Mouse (Mus musculus): Measurements from ENCODE around the gene Sptbn1.

Sptbn1 gene

DNA sequence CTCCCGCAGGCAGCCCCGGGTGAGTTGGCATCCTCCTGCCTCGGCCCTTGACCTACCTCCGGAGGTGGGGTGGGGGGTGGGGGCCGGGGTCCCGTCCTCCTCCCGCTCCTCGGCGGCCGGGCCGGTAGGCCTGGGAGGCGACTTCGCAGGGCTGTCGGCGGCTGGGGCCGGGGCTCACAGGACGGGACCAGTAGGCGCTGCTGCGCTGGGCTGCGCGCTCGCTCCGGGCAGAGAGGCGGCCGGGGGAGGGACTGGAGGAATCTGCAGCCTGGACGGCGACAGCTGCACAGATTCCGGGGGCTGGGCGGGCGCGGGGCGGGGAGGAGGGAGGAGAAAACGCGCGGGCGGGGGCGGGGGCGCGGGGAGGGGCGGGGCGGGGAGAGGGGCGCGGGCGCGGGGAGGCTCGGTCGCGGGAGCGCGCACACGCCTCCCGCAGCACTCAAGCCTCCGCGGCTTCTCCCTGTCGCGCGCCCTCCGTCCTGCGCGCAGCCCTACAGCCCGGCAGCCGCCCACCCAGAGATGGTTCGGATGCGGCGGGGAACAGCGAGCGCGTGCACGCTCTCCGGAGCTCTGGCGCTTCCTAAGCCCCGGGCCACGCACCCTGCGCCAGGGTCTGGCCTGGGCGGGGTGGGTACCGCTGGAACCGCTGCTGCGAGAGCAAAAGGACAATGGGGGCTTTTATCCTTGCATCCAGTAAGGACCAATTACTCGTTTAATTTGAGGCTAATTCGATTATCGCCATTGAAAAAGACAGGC lies at the start of gene Sptbn1:
TSS of gene Sptbn1 (minus strand) at position 284 of the 756 bp plus-strand sequence.
- no peak for DNase-seq (ENCODE audit: low read depth)

DNA sequence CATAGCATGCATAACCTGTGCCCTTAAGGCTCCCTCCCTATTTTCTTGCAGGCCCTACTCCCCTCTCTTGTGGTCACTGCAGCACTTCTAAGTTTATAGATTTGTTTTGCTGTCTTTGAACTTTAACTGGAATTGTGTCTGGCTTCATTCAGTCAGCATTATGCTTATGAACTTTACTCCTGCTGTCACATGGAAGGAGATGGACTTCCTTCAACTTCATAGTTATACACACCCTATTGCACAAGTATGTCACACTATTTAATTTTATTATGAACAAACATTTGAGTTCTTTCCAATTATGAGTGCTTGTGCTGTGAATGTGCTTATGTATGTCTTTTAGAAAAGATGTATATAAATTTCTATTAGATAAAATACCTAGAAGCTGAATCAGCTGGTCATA lies 26.3 kb upstream of the Sptbn1 start:
- DNase-seq (ENCODE audit: low read depth) = no peak

DNA sequence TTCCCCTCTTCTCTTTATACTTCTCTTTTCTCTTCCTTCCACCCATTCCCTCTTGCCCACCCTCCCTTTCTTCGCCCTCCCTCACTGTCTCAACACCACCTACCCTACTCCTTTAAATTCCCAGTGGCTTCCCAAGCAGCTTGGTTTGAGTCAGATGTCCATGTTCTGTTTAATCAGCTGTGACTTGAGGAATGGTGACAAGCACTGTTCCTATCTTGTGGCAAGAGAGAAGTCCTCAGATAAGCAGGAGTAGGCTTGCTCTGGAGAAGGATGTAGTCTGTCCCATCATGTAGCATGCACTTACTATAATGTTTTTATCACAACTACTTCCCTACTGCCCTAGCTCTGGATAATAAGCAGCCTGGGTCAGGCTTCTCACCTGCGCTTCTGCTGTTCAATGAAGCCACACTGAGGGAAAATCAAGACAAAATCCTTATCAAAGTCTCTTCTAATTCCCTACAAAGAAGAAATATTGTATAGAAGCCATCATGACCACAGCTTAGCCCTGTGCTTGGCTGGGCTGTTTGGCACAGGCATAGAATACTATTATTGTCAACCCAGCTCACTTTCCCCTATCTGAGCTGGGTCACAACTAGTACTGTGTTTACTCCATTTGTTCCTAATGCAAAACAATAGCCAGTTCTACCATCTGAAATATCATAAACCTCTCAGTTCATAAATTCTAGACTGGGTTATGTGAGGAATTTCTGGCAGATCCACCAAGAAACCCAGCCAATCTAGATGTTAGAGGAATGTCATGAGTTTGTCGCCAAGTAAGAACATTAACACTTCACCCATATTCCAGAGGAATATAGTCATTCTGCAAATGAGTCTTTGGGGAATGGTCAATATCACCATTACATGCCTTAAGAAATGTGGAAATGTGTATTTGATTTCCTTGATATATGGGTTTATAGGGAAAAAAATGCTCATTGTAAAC lies 24.5 kb upstream of the Sptbn1 start:
- no peak for DNase-seq (ENCODE audit: low read depth)

DNA sequence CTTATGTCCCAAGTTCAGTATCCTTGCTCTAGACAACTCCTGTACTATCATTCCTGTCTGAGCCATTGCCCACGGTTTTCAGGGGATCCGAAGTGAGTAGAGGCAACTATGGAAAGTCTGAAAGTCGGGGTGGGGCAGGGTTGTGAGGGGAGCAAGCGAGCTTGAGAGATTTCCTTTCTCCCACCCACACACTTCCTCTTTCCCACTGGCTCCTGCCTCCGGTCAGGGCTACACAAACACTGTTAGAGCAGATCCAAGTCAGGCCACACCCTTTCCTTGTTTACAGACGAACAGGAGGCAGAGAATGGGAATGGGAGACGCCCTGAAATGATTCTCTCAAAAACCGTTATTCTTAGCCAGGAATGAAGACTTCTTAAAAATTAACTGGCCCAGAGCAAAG lies 23.2 kb upstream of the Sptbn1 start:
- DNase-seq (ENCODE audit: low read depth) = no peak

DNA sequence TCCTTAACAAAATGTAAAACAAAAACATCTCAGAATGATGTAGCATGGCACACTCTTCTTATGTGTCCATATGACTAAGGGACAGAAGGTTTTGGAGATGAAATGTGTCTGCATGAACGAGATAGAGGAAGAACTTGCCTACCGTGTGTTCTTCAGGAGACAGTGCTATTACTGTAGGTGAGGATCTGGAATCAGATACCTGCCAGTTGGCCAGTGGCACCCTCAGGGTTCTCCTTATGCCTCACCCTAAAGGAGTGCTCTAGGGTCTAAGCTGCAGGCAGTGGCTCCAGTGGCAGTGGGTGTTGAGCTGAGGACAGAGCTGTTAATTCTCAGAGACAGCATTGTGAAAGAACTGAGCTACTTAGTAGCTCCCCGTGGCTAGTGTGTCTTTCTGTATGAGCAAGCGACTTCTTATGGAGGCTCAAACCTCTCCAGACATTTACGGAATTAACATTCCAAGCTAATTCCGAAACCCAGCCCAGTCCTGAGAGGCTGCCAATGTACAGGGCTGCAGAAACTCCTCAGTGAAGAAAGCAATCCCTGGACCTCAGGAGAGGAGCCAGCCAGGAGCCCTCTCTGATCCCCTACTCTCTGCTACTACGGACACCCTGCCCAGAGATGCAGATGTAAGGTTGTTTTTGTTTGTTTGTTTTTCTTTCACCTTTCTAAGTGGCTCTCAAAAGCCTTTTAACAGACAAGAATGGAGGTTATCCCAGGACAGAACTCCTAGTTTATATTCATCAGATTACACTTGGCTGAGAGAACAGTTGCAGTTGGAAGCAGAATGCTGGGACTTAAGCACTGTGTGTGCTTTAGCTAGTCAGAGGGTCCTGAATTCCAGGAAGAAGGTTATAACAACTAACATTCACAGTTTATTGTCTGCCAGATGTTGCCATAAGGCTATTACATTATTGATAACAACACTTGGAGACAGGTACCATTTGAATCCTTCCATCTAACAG lies 21.8 kb upstream of the Sptbn1 start:
- no peak for DNase-seq (ENCODE audit: low read depth)

DNA sequence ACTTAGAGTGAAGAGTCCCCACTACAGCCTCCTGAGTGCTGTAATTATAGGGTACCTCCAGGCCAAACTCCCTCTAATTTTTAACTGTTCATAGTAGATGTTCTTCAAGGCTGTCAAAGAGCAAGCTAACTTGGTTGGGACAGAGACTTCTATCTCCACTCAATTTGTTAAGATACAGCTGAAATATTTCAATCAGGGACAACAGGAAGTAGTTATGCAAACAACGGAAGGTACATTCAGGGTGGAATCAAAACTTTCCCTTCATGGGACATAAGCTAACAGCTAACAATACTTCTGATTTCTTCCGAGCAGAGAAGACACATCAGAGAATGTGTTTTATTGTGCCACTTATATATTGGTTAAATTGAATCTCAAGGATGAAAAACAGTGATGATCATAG lies 20.1 kb upstream of the Sptbn1 start:
- DNase-seq (ENCODE audit: low read depth) = no peak

DNA sequence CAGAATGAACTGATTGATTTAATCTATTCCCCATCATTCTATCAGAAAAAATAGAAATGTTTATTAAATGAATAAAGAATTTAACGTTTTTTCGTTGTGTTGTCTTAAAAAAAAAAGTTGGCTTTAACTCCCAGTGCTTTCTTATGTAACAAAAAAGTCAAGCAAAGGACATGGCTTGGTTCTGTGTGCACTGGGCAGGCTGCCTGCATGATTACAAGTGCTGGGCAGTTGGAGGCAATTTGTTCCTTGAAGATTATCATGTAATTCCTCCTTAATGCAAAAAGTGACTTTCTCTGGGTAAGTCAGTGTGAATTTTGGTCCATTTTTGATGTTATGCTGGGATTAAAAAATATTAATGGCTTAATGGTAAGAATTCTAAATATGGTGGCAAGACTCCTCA lies 15.7 kb upstream of the Sptbn1 start:
- DNase-seq (ENCODE audit: low read depth) = no peak

DNA sequence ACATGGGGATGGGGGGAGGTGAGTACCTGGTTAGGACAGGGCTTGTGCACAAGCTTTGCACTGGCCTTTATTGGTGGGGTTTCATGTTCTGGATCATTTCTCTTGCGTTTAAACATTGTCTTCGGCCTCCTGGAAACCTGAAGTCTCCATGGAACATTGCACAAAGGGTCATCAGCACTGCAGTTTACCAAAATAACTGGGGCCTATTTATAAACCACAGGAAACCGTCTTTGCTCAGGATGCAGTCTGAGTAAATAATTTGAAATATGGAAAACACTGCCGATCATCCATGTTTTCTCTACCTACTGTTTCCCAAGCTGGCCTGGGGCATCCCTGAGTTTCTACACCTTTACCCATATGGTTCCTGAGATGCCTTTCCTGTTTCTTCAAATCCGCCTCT lies 13.1 kb upstream of the Sptbn1 start:
- no peak for DNase-seq (ENCODE audit: low read depth)

DNA sequence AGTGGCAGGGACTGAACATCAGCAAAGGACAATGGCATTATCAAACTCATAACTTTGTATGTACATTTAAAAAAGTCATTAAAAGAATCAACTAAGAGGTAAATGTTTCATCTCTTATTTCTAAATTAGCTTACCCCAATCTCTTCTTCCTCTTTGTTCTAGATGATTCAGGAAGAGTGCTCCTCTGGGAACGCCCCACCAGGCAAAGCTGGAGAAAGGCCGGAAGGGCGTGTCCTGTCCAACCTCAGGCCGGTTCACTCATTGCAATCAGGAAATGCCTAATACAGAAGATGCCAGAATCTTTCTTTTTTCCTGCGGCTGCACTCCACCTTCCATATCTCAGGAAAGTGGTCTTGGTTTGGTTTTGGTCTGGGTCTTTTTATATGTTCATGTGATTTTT lies 11.3 kb upstream of the Sptbn1 start:
- DNase-seq (ENCODE audit: low read depth) = no peak

DNA sequence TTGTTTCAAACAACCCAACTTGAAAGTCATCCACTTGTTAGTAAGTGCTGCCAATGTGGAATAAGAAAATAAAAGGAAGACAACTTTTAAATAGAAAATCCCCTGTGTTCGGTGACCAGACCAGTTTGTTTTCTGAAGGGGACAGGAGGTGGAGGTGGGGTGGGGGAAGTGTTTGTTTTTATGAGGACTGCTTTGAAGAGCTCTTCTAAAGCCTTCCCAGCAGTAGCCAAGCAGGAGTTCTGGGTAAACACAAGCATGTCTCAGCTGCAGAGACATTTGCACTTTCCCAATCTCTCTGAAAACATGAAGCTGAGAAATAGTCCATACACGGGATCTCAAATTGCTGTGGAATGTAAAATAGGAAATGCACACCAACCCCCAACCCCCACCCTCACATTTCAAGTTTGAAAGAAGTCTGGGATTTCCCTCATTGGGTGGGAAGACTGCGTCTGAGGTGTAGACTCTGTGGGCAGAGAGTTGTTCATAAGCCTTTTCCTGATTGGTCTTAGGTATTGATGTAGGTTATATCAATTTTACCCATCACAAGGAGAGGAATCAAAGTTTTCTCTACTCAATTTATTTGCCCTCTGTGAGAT lies 7.6 kb upstream of the Sptbn1 start:
- no peak for DNase-seq (ENCODE audit: low read depth)

DNA sequence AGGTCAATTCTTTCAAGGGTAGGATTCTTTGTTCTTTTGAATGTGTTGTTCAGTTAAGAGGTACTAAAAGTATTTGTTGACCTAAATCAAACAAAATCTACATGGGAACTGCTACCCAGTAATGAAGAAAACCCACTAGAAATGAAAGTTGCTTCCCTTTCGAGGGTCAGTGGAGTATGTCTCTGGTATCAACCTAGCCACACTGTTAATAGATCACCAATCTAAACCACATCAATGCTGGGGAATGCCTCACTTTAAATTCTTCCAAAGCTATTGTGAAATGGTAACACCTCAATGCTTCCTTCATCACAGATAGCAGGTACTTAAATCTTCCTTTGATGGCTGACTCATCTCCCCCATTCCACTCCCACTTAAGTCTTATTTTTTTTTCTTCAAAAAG lies 1.5 kb upstream of the Sptbn1 start:
- DNase-seq (ENCODE audit: low read depth) = no peak

DNA sequence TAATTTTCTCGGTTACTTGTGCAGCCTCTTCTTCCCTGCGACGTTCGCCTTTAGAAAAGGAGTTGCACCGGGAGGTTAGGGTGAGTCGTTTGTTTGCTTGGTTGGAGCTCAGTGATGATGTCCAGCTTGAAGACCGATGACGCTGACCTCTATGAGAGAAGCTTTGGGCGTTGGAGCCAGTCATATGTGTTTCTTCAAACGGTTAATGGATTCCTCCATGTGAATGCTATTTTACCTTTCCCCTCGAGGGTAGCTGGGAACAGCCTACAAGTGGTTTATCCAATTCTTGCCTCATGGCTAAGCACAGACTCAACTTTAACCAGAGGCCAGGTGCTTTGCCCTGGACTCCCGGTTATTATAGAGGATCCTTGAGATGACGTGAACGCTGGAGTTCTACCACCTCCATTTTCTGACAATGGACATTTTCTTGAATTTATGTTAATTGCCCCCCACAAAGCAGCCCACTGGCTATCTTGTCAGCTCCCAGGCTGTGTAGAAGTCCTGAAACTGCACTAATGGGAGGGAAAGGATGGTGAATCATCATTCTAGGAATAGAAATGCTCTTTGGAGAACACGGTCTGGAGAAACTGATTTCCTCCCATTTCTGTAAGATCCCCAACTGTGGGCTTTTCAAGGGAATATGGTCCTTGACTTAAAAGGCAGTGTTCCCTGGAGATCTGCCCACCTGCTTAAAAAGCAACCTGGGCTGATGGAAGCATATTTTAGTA lies 837 bp upstream of the Sptbn1 start:
- DNase-seq (ENCODE audit: low read depth) = no peak

DNA sequence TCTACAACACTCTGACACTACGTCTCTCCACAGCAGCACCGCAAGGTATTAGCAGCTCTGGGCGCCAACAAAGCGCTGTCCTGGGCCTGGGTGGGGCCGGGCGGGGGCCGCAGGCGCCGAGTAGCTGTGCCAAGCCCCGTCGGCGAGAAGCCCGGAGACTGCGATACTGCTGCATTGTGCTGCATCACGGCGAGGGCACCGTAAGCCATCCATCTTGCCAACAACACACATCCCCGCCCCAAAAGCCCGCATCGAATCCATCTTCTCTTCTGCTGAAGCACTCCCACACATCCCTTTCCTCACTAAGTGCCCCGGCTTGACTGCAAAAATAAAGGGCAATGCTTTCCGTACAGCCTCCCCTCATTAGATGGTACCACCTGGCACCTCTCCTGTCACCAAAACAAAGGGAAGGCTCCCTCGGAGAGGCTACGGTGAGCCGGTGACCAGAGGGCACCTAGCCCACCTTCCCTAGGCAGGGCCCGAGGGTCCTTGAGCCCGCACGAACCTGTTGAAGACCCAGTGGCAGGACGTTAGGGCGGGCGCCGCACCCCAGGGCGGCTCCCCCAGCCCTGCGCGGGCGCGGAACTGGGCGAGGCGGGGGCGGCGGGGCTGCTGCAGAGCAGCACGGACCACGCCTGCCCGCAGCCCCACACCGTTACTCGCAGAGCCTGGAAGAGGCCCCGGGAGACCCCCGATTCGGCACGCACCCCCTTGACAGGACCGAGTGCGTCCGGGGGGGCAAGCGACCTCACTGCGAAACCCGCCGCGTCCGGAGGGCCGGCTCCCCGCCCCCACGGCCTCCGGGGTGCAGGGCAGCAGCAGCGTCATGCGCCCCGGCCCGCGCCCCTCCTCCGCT lies 711 bp downstream of the Sptbn1 start:
- DNase-seq (ENCODE audit: low read depth) = no peak

DNA sequence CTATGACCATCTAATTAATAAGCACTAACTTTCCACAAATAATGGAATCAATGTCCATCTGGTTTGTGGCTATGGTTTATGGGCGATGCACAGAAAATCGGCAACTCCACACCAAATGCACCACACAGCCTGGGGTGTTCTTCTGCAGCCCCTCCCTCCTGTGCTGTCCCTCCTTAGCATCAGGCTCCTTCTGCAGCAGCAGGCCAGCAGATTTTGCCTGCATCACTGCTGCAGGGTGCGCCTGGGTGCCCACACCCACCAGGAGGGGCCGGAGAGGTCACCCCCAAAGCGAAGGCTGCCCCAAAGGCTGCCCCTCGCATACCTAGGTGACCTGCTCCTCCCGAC lies 1.3 kb downstream of the Sptbn1 start:
- no peak for DNase-seq (ENCODE audit: low read depth)

DNA sequence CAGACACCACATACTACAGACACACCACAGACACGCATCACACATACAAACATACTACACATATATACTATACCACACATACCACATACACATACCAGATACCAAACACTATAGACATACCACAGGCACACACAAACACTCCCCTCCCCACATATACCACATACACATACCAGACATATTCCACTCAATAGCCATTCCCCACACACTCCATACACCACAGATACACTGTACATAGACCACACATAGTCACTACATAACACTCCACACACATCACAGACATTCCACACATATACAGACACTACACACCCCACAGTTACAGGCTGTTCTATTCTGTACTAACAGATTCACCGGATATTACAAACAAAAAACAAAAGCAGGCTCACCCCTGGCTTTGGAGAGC lies 2.3 kb downstream of the Sptbn1 start:
- DNase-seq (ENCODE audit: low read depth) = no peak

DNA sequence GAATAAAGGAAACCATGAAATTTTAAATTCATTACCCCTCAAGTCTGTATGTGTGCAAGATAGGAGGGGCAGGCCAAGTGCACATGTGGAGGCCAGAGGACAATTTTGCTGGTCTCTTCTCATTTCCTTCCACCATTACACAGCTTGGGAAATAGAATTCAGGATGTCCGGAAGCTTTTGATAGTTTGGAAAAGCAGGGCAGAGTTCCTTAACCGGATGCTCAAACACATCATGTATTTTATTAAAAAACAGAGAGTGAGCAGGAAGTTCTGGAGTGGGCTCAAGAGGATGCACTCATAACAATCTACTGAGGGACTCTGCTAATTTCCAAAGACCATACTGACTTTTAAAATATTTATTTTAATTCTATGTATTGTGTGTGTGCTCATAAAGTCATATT lies 4.3 kb downstream of the Sptbn1 start:
- DNase-seq (ENCODE audit: low read depth) = no peak

DNA sequence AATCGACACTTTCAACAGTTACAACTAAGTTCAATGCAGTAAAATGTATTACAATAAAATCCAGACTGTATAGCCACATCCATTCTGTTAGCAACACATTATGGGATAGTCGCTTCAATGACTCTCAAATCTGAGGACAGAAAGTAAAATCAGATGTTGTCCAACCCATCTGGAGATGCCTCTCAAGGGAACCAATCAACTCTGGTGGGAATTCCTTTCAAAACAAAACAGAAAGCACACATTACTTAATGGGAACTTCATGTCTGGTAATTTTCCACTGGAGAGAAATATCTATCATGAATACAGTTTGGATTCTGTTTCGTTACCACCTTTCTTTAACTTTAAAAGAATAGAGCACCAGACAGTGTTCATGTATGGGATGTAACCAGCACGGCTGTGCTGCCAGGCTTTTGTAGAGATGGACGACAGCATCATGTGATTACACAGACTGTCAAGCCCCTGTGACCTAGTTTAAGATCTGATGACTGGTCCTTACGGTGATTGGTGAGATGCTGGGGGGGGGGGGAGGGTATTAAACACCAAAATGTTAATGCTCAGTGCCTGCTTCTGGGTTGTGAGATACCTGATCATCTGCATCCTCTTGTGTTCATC lies 9.1 kb downstream of the Sptbn1 start:
- no peak for DNase-seq (ENCODE audit: low read depth)

DNA sequence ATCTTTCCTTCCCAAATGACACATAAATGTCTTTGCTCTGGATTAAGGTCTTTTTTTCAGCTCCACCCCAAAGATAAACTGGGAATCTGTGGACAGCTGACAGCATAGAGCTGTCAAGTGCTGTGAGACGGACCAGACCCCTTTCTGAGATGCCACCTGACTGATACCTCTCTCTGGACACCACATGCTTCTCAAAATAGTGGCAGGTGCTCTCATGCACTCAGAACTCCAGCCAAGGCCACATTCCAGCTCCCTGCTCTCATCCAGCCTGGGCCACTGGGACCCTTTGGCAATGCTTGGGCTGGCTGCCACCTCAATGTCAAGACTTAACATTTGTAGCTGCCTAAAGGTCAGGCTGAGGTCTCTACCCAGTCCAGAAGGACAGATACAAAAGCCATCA lies 10.2 kb downstream of the Sptbn1 start:
- no peak for DNase-seq (ENCODE audit: low read depth)

DNA sequence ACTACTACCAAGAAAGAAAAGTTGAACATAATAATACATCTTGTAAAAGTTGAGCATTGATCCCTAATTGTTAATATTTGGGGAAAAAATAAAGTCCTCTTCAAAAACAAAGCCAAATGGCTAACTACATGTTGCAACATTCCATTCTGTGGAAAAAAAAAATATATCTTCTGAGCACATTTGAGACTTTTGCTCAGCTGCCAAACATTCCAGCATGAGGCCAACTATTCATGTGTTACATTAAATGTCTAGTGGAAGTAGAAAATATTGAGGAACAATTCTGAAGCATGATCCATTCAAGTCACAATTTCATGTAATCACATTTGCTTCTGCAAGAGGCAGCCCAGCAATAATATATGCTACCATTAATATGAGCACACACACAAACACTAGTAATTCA lies 10.9 kb downstream of the Sptbn1 start:
- no peak for DNase-seq (ENCODE audit: low read depth)

DNA sequence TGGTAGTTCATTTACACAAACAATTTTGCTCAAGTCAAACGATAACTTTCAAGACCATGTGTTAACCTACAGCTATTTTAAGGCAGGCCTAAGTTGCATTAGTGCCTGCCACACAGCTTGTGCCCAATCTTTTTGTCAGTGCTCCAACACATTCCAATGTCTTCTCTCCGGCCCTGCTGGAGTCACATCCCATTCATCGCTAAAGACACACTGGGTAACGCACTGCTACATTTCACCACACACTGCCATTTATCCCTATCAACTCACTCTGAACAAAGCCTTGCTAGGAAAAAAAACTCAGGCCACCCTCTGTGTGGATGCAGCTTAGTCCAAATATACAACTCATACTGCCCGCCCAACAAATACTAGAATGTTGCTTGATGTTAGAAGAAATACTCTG lies 11.5 kb downstream of the Sptbn1 start:
- DNase-seq (ENCODE audit: low read depth) = no peak

Data from c-Kit-positive CD71-positive TER-119-negative erythroid progenitor cells, embryonic 14.5 days (primary cell).